Mouse (Mus musculus) left cerebral cortex, postnatal 10 days (tissue): ENCODE measurements at regions not wholly inside any gene's neighbourhood (a gene's known extent, or its start where the extent isn't known, plus 50 kb on each side); places are given as distances from the start of the nearest gene placed in this dataset. TPM values are rescaled to one million over a fixed set of nuclear protein-coding genes. Genes with fewer than 3 reads are reported as not detected.
"Not testable (repeated sequence)": the region's sequence is repeated elsewhere in the genome, so short reads cannot be mapped to it uniquely, and the experiment has no call there.

Experiments used
- DNase-seq, 2 experiments: peaks; one replicate each; pipeline ENCODE4 v3.0.0; 2021 to 2022; ENCODE audit warnings: low spot score in 2 of 2, mixed read lengths in 1 of 2; ENCODE audit errors: extremely low spot score in 1 of 2
- intact Hi-C: fragments of 180-260 bp; cut with DNase I; formaldehyde crosslinking; loops from one replicate; pipeline ENCODE4 v1.15.1; 2025
- microRNA-seq: library from miRNA; unstranded; fragments of <30 nt; microRNA quantifications from one replicate; pipeline ENCODE4 v1.2.0, GENCODE M21; 2022

DNA sequence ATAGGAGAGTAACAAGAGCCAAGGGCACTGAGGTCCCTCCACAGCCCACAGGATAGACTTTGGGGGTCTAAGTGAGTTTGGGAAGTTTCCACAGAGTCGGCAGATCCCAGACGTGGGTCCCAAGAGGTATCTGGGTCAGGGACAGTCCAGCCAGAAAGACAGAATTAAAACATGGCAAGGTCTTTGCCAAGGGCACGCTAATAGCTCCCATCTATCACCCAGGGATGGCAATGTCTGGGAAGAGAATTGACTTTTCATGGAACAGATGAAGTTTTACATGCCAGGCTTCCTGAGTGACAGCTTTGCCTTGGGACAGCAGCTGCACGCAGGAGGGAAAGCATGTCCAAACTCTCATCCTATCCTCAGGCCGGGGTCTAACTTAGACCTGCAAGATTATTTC lies 563.5 kb downstream of the Gm10330 start:
- DNase-seq, intact Hi-C loops: not testable (repeated sequence)

DNA sequence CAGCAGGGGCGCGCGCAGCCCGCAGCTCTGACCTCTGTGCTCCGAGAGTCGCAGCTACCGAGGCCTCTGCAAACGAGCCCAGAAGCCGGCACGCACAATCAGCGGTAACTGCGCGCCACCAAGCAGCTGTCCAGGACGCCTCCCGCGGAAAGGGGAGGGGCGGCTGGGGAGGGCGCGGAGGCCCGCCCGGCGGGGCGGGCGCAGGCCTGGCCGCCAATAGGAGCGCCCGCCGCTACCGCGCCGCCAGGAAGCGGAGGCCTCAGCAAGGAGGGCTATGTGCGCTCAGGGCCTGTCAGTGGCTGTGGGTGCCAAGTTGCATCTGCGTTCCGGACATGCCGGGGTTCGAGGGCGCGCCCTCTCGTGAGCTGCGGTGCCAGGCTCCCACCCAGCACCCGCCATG lies 590.5 kb downstream of the Gm10330 start:
- intact Hi-C loops, result not testable (repeated sequence)
- peak in 1 of 2 experiments; percentile 37 for DNase-seq

DNA sequence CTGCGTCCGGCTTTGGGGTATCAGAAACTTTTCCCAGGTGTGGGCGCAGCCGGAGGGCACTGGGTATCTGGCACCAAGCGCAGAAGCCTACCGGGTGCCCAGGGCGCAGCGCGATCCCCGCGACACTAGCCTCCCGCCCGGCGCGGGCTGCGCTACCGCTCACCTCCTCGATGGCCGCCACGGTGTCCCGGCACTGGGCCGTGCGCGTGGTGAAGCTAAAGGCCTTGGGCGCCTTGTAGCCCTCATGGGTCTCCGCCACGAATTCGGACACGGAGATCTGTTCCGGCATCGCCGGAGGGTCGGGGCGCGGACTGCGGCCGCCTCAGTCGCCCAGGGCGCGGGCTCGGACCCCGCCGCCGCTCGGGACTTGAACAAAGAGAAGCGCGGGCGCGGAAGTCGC lies 591.0 kb downstream of the Gm10330 start:
- DNase-seq, result not testable (repeated sequence)

More for the DNA sequence above, 591.0 kb downstream of the Gm10330 start:
- intact Hi-C loops, result not testable (repeated sequence)

Small RNAs in the stretch of these regions (microRNA-seq; reads per million reads assigned to microRNA genes)
- gene Gm26140, result not detected
